Mouse (Mus musculus): ENCODE measurements at regions not wholly inside any gene's neighbourhood (a gene's known extent, or its start where the extent isn't known, plus 50 kb on each side); places are given as distances from the start of the nearest gene placed in this dataset.

DNA sequence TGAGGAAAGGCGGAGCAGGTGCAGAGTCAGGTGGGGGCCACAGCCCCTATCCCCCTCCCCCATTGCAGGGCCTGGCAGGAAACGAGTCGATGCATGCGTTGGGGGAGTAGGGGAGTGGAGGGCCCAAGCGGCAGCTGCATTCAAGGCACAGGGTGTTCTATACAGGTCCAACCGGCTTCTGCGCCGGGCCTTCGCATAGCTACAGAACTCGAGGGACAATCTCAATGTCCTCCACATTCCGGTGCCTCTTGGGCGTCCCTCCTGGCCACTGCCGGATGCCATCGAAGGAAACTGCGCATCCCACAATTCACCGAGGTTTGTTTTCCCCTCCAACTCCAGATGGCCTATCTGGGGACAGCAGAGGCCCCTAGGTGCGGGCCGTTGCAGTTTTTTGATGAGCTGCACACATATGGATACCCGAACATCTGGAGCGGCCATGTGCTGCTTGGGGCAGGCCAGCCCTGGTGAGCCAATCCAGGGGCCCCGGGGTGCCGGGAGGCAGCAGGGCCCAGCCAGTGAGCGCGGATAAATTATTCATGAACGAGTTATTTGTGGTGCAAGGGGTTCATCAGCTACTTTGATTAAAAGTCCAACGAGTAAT is 137.5 kb downstream of the Tle3 start:
- in situ Hi-C loops (cut with MseI, MboI): no loop called here

DNA sequence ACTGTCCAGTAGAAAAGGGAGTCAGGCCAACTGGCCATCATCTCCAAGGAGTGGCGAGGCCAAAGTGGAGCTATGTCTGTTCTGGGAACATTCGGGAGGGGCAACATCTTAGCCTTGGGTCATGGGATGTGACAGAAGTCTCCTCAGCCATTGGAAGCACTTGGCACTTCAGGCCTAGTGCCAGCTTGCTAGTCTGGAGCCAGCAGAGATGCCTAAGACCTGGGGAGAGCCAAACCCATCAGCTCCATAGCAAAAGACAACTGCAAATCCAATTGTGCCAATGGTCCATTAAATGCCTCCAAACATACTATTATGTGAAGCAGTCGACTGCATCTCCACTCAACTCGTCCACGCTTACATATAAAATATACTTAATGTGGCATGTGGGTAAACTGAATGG is 136.9 kb downstream of the Tle3 start:
- in situ Hi-C loops (cut with MseI, MboI): no loop called here

GRCm38 (mm10) chr9:61500851-61501250 is 128.7 kb downstream of the Tle3 start:
- in situ Hi-C loops (cut with MseI, MboI): no loop called here

- in situ Hi-C loops (cut with MseI, MboI): no loop called here
Observed at GRCm38 (mm10) chr9:61492896-61493295, 120.7 kb downstream of the Tle3 start.

DNA sequence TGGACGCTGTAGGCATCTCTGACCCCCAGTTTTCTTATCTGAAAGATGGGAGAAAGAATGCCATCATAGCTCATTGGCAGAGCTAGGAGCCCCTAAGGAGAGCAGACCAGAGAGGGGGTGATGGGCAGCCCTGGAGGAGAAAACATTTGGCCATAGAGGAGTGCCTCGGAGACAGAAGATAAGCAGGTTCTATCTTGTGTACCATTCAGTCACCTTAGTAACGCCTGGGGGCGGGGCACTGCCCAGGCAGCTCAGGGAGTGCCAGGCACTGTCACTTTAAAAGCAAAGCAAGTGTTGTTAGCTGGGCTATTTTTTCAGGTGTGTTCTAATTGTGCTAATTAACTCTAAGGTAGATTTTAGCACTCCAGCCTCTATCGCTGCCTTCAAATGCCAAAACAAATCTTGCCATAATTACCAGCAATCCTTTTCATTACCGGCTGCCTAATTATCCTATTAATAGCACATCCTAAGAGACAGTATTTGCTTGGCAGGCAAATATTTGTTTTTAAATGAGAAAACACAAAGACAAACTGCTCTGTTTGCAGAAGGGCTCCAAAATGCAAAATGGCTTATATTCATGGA is 119.1 kb downstream of the Tle3 start:
- in situ Hi-C loops (cut with MseI, MboI): no loop called here

GRCm38 (mm10) chr9:61489983-61490382 is 117.8 kb downstream of the Tle3 start:
- in situ Hi-C loops (cut with MseI, MboI): no loop called here

DNA sequence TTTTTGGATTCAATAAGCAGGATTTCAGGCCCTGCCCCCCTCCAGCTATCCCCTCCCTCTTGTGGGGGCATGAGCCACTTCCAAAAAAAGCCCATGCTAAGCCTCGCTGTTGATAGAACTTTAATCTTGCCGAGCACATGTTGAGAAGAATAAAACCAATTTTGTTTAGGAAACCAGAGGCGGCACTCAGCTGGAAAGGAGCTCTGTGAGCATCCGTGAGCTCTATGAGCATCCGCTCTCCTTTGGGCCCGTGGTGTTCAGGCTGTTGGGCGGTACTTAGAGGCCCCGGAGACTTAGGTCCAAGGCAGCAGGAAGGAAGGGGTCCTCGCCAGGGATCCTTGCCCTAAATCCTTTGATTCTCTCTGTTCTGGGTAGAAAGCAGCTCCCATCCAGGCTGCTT is 117.0 kb downstream of the Tle3 start:
- in situ Hi-C loops (cut with MseI, MboI): no loop called here

- in situ Hi-C loops (cut with MseI, MboI): no loop called here
Observed at GRCm38 (mm10) chr9:61487824-61488223, 115.7 kb downstream of the Tle3 start.

GRCm38 (mm10) chr9:61487146-61487545 is 115.0 kb downstream of the Tle3 start:
- in situ Hi-C loops (cut with MseI, MboI): no loop called here

GRCm38 (mm10) chr9:61484391-61484790 is 112.2 kb downstream of the Tle3 start:
- in situ Hi-C loops (cut with MseI, MboI): no loop called here

DNA sequence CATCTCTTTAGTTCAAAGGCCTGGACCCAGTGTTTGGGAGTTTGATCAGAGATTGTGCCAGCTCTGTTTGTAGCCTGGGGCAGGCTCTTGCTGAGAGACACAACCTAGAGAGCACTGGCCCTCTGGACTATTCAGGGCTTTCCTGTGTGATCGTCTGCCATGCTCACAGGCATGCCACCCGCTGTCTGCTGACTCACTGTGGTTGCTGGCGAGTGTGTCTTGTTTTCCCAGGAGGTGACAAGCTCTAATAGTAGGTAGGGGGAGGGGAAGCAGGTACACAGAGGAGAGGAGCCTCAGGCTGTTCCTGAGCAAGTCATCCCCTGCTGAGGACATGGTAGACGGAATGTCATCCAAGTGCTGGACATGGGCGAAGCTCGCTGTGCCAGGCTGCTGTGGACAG is 107.5 kb downstream of the Tle3 start:
- in situ Hi-C loops (cut with MseI, MboI): no loop called here

DNA sequence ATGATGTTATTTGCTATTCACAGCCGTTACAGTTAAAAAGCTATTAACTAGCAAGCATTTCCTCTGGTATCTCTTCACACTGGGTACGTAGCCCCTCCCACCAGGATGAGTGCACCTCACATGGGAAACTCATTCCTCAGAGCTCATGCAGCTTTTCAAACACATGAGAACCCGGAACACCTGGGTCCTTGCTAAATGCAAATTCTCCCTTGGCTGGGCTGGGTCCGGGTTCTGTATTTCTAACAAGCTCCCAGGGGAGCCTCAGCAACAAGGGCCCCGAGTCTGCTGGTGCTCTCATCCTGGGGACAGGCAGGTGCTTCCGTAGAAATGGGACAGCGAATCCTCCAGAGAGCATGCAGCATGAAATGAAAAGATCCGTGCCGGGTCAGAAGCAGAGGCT is 106.7 kb downstream of the Tle3 start:
- in situ Hi-C loops (cut with MseI, MboI): no loop called here

- in situ Hi-C loops (cut with MseI, MboI): no loop called here
Observed at GRCm38 (mm10) chr9:61476351-61476750, 104.2 kb downstream of the Tle3 start.

GRCm38 (mm10) chr9:61470815-61471505 is 98.8 kb downstream of the Tle3 start:
- in situ Hi-C loops (cut with MseI, MboI): no loop called here

DNA sequence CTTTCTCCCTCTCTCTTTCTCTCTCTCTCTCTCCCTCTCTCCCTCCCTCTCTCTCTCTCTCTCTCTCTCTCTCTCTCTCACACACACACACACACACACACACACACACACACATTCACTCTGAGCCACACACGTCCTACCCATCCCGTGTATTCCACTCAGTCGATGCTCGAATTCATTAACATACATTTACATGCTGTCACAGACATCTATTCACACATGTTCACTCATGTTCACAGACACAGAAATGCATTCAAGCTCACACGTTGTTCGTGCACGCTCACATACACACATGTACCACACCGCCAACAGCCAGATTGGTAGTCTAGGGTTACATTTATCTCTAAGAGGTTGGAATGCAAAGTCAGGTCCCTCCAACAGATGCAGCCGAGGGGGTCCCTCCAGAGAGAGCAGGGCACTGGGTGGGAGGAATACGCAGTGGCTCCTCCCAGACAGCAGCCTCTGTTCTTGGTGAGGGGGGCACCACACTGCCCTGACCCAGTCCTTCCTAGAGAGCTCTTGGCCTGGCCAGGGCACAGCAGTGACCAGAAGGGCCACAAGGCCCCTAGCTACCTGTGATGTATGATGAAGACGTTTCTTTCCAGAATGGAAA is 96.8 kb downstream of the Tle3 start:
- in situ Hi-C loops (cut with MseI, MboI): no loop called here

GRCm38 (mm10) chr9:61468368-61468848 is 96.2 kb downstream of the Tle3 start:
- in situ Hi-C loops (cut with MseI, MboI): no loop called here
